Mouse (Mus musculus): Measurements from ENCODE around the gene R3hdm1. TPM values are rescaled to one million over a fixed set of nuclear protein-coding genes. Genes with fewer than 3 reads are reported as not detected.

The R3hdm1 gene
- polyA plus RNA-seq, 1 experiment = 111 TPM

DNA sequence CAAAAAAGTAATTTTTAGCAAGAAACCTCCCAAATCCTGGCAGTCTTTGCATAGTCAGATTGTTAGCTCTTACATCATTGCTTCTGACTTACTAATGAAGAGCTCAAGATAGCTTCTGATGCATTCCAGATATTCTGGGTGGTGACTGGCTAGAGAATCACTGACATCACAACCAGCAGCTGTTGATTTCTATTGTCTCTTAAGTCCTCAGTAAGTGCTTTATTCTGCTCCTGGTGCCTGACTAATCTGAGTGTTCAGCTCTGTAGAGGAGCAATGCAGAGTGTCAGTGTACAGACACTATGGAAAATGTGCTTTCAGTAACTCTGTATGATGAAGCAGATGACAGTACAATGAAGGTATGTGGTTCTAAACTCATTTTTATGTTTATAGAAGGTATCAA, 38.6 kb downstream of the R3hdm1 start:
- peak; percentile 48 for DNase-seq (ENCODE audit: low read depth)
- TF ChIP-seq POLR2A (IDR thresholded peaks at IDR 0.05; ENCODE audit: borderline replicate concordance, extremely low read depth, insufficient read depth, insufficient read length, poor library complexity, severe bottlenecking) (no peak), CTCF (IDR thresholded peaks at IDR 0.05; ENCODE audit: borderline replicate concordance, extremely low read depth, insufficient read depth, insufficient read length) (no peak)

- TF ChIP-seq POLR2A (IDR thresholded peaks at IDR 0.05; ENCODE audit: borderline replicate concordance, extremely low read depth, insufficient read depth, insufficient read length, poor library complexity, severe bottlenecking) = no peak
- TF ChIP-seq CTCF (IDR thresholded peaks at IDR 0.05; ENCODE audit: borderline replicate concordance, extremely low read depth, insufficient read depth, insufficient read length) = no peak
- DNase-seq (ENCODE audit: low read depth) = no peak
Measured at GRCm38 (mm10) chr1:128166956-128167355, 63.9 kb downstream of the R3hdm1 start.

DNA sequence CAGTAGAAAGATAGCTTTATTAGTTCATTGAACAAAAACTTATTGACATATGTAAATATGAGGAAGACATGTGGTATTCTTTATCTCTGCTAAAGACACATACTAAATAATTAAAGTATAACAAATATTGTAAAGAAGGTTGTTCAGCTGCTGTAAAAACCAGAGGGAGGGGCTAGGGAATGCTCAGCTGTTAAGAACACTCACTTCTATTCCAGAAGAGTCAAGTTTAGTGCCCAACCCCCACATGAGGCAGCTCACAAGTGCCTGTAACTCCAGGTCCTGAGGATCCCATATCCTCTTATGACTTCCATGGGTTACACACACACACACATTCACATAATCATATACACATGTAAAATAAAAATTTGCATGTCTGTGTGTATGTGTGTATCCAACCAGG, 67.0 kb downstream of the R3hdm1 start:
- no peak for DNase-seq (ENCODE audit: low read depth)
- TF ChIP-seq POLR2A (IDR thresholded peaks at IDR 0.05; ENCODE audit: borderline replicate concordance, extremely low read depth, insufficient read depth, insufficient read length, poor library complexity, severe bottlenecking) = no peak
- TF ChIP-seq CTCF (IDR thresholded peaks at IDR 0.05; ENCODE audit: borderline replicate concordance, extremely low read depth, insufficient read depth, insufficient read length) = no peak

- no peak for DNase-seq (ENCODE audit: low read depth)
- TF ChIP-seq POLR2A (IDR thresholded peaks at IDR 0.05; ENCODE audit: borderline replicate concordance, extremely low read depth, insufficient read depth, insufficient read length, poor library complexity, severe bottlenecking) (no peak), CTCF (IDR thresholded peaks at IDR 0.05; ENCODE audit: borderline replicate concordance, extremely low read depth, insufficient read depth, insufficient read length) (no peak)
Measured at GRCm38 (mm10) chr1:128191426-128191825, 88.3 kb downstream of the R3hdm1 start.

DNA sequence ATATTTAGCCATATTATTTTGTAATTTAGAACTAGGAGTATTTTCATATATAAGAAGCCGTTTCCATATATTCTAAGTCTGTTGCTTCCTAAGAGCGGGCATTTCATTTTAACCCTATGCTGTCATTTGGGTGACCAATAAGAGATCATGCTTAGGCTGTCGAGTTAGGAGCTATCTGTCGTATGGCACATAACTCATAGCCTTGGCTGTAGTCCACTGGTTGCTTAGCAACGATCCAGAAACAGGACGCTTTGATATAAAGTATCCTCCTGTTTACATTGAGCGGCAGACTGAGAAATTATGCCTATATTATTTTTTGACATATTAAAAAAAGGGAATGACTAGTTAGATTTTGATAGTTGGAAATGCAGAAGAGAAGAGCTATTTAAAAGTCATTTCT, 89.3 kb downstream of the R3hdm1 start:
- DNase-seq (ENCODE audit: low read depth) = peak; percentile 29
- no peak for TF ChIP-seq CTCF (IDR thresholded peaks at IDR 0.05; ENCODE audit: borderline replicate concordance, extremely low read depth, insufficient read depth, insufficient read length)
- no peak for TF ChIP-seq POLR2A (IDR thresholded peaks at IDR 0.05; ENCODE audit: borderline replicate concordance, extremely low read depth, insufficient read depth, insufficient read length, poor library complexity, severe bottlenecking)

DNA sequence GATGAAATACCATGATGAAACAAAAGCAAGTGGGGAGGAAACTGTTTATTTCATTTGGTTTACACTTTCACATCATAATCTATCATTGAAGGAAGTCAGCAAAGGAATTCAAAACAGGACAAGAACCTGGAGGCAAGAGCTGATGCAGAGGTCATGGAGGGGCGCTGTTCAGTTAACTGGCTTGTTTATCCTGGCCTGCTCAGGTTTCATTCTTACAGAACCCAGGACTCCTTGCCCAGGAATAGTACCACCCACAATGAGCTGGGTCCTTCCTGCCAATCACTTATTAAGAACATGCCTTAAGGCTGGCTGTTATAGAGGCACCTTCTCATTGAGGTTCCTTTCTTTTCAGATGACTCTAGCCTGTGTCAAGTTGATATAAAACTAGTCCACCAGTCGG, 90.9 kb downstream of the R3hdm1 start:
- TF ChIP-seq CTCF (IDR thresholded peaks at IDR 0.05; ENCODE audit: borderline replicate concordance, extremely low read depth, insufficient read depth, insufficient read length) (no peak), POLR2A (IDR thresholded peaks at IDR 0.05; ENCODE audit: borderline replicate concordance, extremely low read depth, insufficient read depth, insufficient read length, poor library complexity, severe bottlenecking) (no peak)
- DNase-seq (ENCODE audit: low read depth) = no peak

- TF ChIP-seq POLR2A (IDR thresholded peaks at IDR 0.05; ENCODE audit: borderline replicate concordance, extremely low read depth, insufficient read depth, insufficient read length, poor library complexity, severe bottlenecking) = no peak
- TF ChIP-seq CTCF (IDR thresholded peaks at IDR 0.05; ENCODE audit: borderline replicate concordance, extremely low read depth, insufficient read depth, insufficient read length) = no peak
- DNase-seq (ENCODE audit: low read depth) = no peak
Measured at GRCm38 (mm10) chr1:128197353-128197752, 94.3 kb downstream of the R3hdm1 start.

DNA sequence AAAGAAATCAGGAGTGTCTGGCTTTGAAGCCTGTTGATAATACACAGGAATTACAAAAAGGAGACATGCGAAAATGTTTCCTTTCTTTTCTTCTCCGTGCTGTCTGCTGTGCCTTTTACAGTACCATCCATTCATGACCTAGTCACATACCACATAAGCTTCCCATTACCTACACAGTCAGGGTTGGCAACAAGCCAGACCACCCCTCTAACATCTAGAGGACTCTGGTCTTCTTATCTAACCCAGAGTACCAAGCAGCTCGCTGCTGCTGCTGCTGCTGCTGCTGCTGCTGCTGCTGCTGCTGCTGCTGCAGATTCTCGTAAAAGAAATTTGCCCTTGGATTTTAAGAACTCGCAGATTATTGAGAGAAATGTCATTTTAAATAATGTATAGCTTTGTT, 110.2 kb downstream of the R3hdm1 start:
- peak; percentile 50 for DNase-seq (ENCODE audit: low read depth)
- TF ChIP-seq POLR2A (IDR thresholded peaks at IDR 0.05; ENCODE audit: borderline replicate concordance, extremely low read depth, insufficient read depth, insufficient read length, poor library complexity, severe bottlenecking) = no peak
- TF ChIP-seq CTCF (IDR thresholded peaks at IDR 0.05; ENCODE audit: borderline replicate concordance, extremely low read depth, insufficient read depth, insufficient read length) = no peak

- no peak for DNase-seq (ENCODE audit: low read depth)
- TF ChIP-seq CTCF (IDR thresholded peaks at IDR 0.05; ENCODE audit: borderline replicate concordance, extremely low read depth, insufficient read depth, insufficient read length) (no peak), POLR2A (IDR thresholded peaks at IDR 0.05; ENCODE audit: borderline replicate concordance, extremely low read depth, insufficient read depth, insufficient read length, poor library complexity, severe bottlenecking) (no peak)
Measured at GRCm38 (mm10) chr1:128221886-128222285, 118.8 kb downstream of the R3hdm1 start.

GRCm38 (mm10) chr1:128223304-128223703, 120.2 kb downstream of the R3hdm1 start:
- peak; percentile 46; the same call in 1 of the 2 replicates for TF ChIP-seq CTCF (IDR thresholded peaks at IDR 0.05; ENCODE audit: borderline replicate concordance, extremely low read depth, insufficient read depth, insufficient read length)
- TF ChIP-seq POLR2A (IDR thresholded peaks at IDR 0.05; ENCODE audit: borderline replicate concordance, extremely low read depth, insufficient read depth, insufficient read length, poor library complexity, severe bottlenecking) = no peak
- peak; percentile 11 for DNase-seq (ENCODE audit: low read depth)

GRCm38 (mm10) chr1:128235181-128235580, 132.1 kb downstream of the R3hdm1 start:
- TF ChIP-seq CTCF (IDR thresholded peaks at IDR 0.05; ENCODE audit: borderline replicate concordance, extremely low read depth, insufficient read depth, insufficient read length) = no peak
- no peak for TF ChIP-seq POLR2A (IDR thresholded peaks at IDR 0.05; ENCODE audit: borderline replicate concordance, extremely low read depth, insufficient read depth, insufficient read length, poor library complexity, severe bottlenecking)
- DNase-seq (ENCODE audit: low read depth) = no peak

DNA sequence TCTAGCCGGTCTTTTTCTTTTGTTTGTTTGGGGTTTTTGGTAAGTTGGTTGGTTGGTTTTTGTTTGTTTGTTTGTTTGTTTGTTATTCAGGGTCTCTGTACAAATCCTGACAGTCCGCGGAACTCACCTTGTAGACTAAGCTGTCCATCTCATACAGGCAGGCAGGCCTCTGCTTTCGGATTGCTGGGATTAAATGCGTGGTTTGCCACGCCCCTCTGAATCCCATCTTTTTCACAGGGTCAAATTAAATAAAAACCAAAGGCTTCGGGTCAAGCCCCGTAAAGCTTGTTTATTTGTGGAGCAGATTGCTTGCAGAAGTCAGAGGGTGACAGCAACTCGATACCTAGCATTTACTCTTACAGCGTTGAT, 140.5 kb downstream of the R3hdm1 start, which contains the start of gene Ubxn4:
Gene Ubxn4 (plus strand): TSS at position 338 of the 369 bp plus-strand sequence.
- DNase-seq (ENCODE audit: low read depth) = no peak
- TF ChIP-seq POLR2A (IDR thresholded peaks at IDR 0.05; ENCODE audit: borderline replicate concordance, extremely low read depth, insufficient read depth, insufficient read length, poor library complexity, severe bottlenecking) (no peak), CTCF (IDR thresholded peaks at IDR 0.05; ENCODE audit: borderline replicate concordance, extremely low read depth, insufficient read depth, insufficient read length) (no peak)
